Mouse (Mus musculus): ENCODE measurements around the gene Gm20388. TPM values are rescaled to one million over a fixed set of nuclear protein-coding genes. Genes with fewer than 3 reads are reported as not detected.
A peak's percentile ranks its signal among the peaks of the same experiment; 100 is the strongest.

Gm20388 gene
- polyA plus RNA-seq, 1 experiment from 2014 or later, result not detected

DNA sequence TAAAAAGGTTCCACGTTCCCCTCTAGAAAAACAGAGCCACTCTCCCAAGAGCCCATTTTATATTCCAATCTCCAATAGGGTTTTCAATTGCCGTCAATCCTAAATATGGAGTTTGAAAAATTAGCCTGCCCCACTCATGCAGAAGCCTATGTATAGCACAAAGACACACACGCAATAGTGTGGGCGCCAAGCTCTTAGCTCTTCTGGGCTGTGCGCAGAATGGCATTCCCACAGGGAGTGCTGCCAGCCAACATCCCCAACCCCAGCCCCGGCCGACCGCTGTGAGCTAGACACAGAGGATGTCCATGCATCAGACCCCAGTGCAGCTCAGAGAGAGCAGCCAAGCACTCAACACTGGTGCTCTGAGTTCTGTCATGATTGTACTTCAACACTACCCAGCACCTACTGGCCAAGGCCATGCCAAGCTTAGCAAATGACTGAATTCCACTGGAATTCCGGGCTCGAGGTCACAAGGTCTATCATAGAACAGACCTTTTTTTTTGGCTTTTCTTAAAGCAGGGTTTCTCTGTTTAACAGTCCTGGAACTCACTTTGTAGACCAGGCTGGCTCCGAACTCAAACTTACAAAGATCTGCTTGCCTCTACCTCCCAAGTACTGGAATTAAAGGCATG is 1899.0 kb downstream of the Gm20388 start:
- peaks cover 59% of the 10 kb centered on the region for H3K36me3 ChIP-seq (replicated peaks; ENCODE audit: control insufficient read depth, insufficient read depth)

DNA sequence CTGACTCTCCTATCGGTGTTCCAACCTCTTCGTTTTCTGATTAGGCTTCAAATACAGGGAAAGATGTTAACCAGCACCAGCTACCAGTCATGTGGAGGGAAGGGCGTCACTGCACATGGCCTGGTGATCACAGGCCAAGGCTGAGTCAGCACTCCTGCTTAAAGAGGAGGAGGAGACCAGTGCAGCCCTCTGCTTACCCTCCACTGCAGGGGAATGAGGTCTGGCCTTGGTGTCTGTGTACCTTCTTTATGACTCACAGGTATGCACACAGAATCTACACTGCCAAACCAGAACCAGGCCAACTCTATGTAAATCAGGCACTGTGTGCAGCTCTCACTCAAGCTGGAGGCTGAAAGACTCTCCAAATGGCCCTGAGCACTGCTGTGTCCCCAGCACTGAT is 1900.9 kb downstream of the Gm20388 start:
- Histone ChIP-seq H3K4me2 (replicated peaks) (no peak overlapping the region), H3K4me3 (replicated peaks; ENCODE audit: low read length) (no peak overlapping the region), H3K9ac (no peak overlapping the region), H3K27ac (no peak overlapping the region), H3K36me3 (replicated peaks; ENCODE audit: control insufficient read depth, insufficient read depth) (peaks cover 54% of the 10 kb centered on the region), H3K4me1 (replicated peaks; ENCODE audit: control insufficient read depth, insufficient read depth, low read length) (no peaks in the 10 kb centered on the region), H3K9me3 (ENCODE audit: control insufficient read depth, low read length) (no peaks in the 10 kb centered on the region), H3K27me3 (ENCODE audit: control insufficient read depth, insufficient read depth, low read length) (no peaks in the 10 kb centered on the region)
- DNase-seq (ENCODE audit: low spot score), result no peak
- WGBS, result 97% methylated on average over 3 of the region's 3 CpGs
- no peak for ATAC-seq (ENCODE audit: low FRiP score)

More for the DNA sequence above, 1899.0 kb downstream of the Gm20388 start:
- no peak overlapping the region for H3K9ac ChIP-seq
- H3K4me1 ChIP-seq (replicated peaks; ENCODE audit: control insufficient read depth, insufficient read depth, low read length), result no peaks in the 10 kb centered on the region
- H3K9me3 ChIP-seq (ENCODE audit: control insufficient read depth, low read length), result no peaks in the 10 kb centered on the region
- H3K4me3 ChIP-seq (replicated peaks; ENCODE audit: low read length), result no peak overlapping the region
- DNase-seq (ENCODE audit: low spot score) (no peak), ATAC-seq (ENCODE audit: low FRiP score) (no peak)
- H3K27me3 ChIP-seq (ENCODE audit: control insufficient read depth, insufficient read depth, low read length), result no peaks in the 10 kb centered on the region
- H3K27ac ChIP-seq, result no peak overlapping the region
- no peak overlapping the region for H3K4me2 ChIP-seq (replicated peaks)
- WGBS, result 94% methylated on average over 11 of the region's 11 CpGs

DNA sequence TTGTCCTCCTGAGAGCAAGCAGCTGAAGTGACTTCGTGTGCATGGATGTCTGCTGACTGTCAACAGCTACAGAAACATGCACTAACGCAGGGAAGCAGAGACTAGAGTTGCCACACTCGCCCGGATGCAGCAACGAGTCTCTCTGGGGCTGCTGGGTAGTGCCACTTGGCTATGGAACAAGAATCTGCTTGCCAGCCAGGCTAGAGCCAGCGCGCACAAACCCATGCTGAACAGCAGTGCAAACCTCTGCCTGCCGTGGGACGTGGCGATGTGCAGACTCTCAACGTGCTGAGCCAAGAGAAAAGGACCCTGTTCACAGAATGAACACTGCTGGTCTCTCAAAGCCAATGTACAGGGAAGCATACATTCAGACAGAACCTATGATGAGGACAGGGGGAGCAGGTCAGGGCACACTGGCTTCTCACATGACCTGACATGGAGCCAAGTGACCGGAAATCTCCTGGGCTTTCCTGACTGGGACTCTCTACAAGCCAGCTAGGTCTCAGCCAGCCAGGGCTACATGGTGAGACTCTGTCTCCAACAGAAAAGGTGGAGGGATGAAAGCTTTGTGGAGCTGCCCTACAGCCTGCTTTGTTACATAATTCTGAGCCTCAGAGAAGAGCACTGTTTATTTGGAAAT is 1901.4 kb downstream of the Gm20388 start:
- no peak overlapping the region for H3K9ac ChIP-seq
- H3K27me3 ChIP-seq (ENCODE audit: control insufficient read depth, insufficient read depth, low read length), result no peaks in the 10 kb centered on the region
- no peaks in the 10 kb centered on the region for H3K4me1 ChIP-seq (replicated peaks; ENCODE audit: control insufficient read depth, insufficient read depth, low read length)
- H3K36me3 ChIP-seq (replicated peaks; ENCODE audit: control insufficient read depth, insufficient read depth), result peaks cover 54% of the 10 kb centered on the region
- H3K4me3 ChIP-seq (replicated peaks; ENCODE audit: low read length), result no peak overlapping the region
- H3K27ac ChIP-seq, result no peak overlapping the region
- H3K9me3 ChIP-seq (ENCODE audit: control insufficient read depth, low read length), result no peaks in the 10 kb centered on the region
- DNase-seq (ENCODE audit: low spot score), result no peak
- H3K4me2 ChIP-seq (replicated peaks), result no peak overlapping the region
- WGBS, result 94% methylated on average over 12 of the region's 12 CpGs
- ATAC-seq (ENCODE audit: low FRiP score), result no peak

DNA sequence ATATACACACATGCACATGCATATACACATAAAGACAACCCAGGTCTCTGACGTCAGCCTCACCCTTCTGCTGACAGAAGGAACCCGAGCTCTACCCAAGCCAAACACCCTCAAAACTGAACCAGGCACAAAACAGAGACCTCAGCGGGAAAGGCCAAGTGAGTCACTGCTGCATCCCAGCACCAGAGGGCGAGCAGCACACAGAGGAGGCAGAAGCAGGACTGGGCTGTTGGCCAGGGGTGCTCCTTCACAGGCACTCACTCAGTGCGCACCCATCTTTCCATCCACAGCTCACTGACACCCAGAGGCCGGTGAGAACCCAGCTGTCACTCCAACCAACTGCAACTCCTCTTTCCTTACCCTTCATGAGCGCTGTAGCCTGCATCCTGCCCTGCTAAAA is 1907.6 kb downstream of the Gm20388 start:
- no peaks in the 10 kb centered on the region for H3K9me3 ChIP-seq (ENCODE audit: control insufficient read depth, low read length)
- H3K27ac ChIP-seq, result no peak overlapping the region
- H3K36me3 ChIP-seq (replicated peaks; ENCODE audit: control insufficient read depth, insufficient read depth), result peaks cover 57% of the 10 kb centered on the region
- no peak overlapping the region for H3K4me3 ChIP-seq (replicated peaks; ENCODE audit: low read length)
- no peaks in the 10 kb centered on the region for H3K27me3 ChIP-seq (ENCODE audit: control insufficient read depth, insufficient read depth, low read length)
- no peak overlapping the region for H3K9ac ChIP-seq
- H3K4me1 ChIP-seq (replicated peaks; ENCODE audit: control insufficient read depth, insufficient read depth, low read length), result no peaks in the 10 kb centered on the region
- WGBS, result 84% methylated on average over 7 of the region's 7 CpGs
- DNase-seq (ENCODE audit: low spot score), result no peak
- no peak for ATAC-seq (ENCODE audit: low FRiP score)
- H3K4me2 ChIP-seq (replicated peaks), result no peak overlapping the region

DNA sequence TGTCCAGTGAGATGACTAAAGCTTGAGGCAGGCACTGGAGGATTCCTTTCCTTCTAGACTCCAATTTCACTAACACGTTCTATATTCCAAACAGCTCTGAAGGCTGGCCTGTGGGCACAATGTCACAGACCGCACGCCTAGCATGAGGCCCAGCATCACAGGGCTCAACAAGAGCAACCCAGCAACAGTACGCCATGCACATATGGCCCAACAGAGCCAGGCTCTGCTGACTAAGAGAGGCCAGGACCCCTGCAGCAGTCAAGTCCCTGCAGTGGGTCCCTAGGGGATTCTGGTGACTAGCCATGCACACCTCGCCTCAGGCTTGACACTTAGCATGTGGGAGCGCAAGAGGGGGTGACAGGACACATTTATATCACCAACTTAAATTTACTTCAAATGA is 1910.2 kb downstream of the Gm20388 start:
- Histone ChIP-seq H3K27ac (no peak overlapping the region), H3K4me1 (replicated peaks; ENCODE audit: control insufficient read depth, insufficient read depth, low read length) (no peaks in the 10 kb centered on the region), H3K9ac (no peak overlapping the region), H3K9me3 (ENCODE audit: control insufficient read depth, low read length) (no peaks in the 10 kb centered on the region), H3K4me2 (replicated peaks) (no peak overlapping the region), H3K4me3 (replicated peaks; ENCODE audit: low read length) (no peak overlapping the region), H3K27me3 (ENCODE audit: control insufficient read depth, insufficient read depth, low read length) (no peaks in the 10 kb centered on the region), H3K36me3 (replicated peaks; ENCODE audit: control insufficient read depth, insufficient read depth) (peaks cover 38% of the 10 kb centered on the region)
- no peak for DNase-seq (ENCODE audit: low spot score)
- ATAC-seq (ENCODE audit: low FRiP score), result no peak
- WGBS, result 90% methylated on average over 6 of the region's 6 CpGs

DNA sequence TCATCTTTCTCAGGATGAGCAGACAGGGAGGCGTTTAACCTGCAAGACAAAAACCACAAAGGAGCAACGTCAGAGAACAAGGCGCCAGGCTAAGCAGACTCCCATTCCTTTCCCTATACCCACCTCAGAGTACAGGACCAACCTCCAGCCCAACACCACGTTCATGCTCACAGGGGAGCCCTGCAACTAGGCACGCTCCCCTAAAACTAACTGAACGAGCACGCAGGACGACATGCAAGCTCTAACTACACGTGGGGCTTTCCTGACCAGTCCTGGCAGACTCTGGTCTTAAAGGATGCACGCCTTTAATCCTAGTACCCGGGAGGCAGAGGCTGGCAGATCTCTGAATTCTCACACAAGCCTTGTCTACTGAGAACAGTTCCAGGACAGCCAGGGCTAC is 1910.7 kb downstream of the Gm20388 start:
- H3K4me1 ChIP-seq (replicated peaks; ENCODE audit: control insufficient read depth, insufficient read depth, low read length), result no peaks in the 10 kb centered on the region
- ATAC-seq (ENCODE audit: low FRiP score) (no peak), DNase-seq (ENCODE audit: low spot score) (no peak)
- no peak overlapping the region for H3K9ac ChIP-seq
- 90% methylated on average over 11 of the region's 11 CpGs for WGBS
- H3K9me3 ChIP-seq (ENCODE audit: control insufficient read depth, low read length), result no peaks in the 10 kb centered on the region
- H3K27ac ChIP-seq, result no peak overlapping the region
- no peak overlapping the region for H3K4me3 ChIP-seq (replicated peaks; ENCODE audit: low read length)
- H3K4me2 ChIP-seq (replicated peaks), result no peak overlapping the region
- H3K27me3 ChIP-seq (ENCODE audit: control insufficient read depth, insufficient read depth, low read length), result no peaks in the 10 kb centered on the region
- H3K36me3 ChIP-seq (replicated peaks; ENCODE audit: control insufficient read depth, insufficient read depth), result peaks cover 33% of the 10 kb centered on the region

DNA sequence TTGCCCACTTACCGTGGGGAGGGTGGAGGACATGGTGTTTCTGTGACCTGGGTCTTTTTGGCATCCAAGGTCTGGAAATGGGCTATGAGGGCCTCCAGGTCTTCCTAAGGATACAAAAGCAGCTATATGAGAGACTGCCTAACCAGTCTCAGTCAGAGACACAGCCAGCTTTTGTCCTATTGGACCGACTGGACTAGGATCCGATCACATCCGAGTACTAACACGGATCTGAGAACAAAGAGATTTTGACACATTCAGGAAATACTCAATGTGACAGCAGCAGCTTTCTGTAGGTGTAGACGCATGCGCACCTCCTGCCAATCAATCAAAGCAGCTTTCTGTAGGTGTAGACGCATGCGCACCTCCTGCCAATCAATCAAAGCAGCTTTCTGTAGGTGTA is 1911.1 kb downstream of the Gm20388 start:
- H3K4me2 ChIP-seq (replicated peaks), result no peak overlapping the region
- H3K9ac ChIP-seq, result no peak overlapping the region
- no peaks in the 10 kb centered on the region for H3K9me3 ChIP-seq (ENCODE audit: control insufficient read depth, low read length)
- H3K4me1 ChIP-seq (replicated peaks; ENCODE audit: control insufficient read depth, insufficient read depth, low read length), result no peaks in the 10 kb centered on the region
- peaks cover 31% of the 10 kb centered on the region for H3K36me3 ChIP-seq (replicated peaks; ENCODE audit: control insufficient read depth, insufficient read depth)
- H3K27ac ChIP-seq, result no peak overlapping the region
- no peak overlapping the region for H3K4me3 ChIP-seq (replicated peaks; ENCODE audit: low read length)
- 91% methylated on average over 9 of the region's 9 CpGs for WGBS
- no peaks in the 10 kb centered on the region for H3K27me3 ChIP-seq (ENCODE audit: control insufficient read depth, insufficient read depth, low read length)
- no peak for DNase-seq (ENCODE audit: low spot score)
- ATAC-seq (ENCODE audit: low FRiP score), result no peak

DNA sequence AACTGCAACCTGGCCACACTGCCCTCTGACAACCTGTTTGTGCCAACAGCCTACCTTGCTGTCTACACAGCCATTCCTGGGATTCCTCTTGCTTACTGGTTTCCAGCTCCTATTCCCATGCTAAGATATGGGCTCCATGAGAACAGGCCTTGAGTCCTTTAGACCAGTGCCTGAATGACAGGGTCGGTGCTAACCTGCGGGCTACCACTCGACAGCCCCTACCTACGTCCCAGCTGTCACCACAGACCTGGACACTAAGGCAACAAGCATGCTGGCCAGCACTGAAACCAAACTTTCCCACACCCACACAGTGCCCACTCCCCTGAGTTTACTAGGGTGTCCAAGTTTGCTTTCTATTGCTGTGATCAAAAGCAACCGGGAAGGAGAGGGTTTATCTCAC is 1917.1 kb downstream of the Gm20388 start:
- WGBS, result 94% methylated on average over 5 of the region's 5 CpGs
- peak overlapping the region; percentile 88 for H3K4me2 ChIP-seq (replicated peaks)

DNA sequence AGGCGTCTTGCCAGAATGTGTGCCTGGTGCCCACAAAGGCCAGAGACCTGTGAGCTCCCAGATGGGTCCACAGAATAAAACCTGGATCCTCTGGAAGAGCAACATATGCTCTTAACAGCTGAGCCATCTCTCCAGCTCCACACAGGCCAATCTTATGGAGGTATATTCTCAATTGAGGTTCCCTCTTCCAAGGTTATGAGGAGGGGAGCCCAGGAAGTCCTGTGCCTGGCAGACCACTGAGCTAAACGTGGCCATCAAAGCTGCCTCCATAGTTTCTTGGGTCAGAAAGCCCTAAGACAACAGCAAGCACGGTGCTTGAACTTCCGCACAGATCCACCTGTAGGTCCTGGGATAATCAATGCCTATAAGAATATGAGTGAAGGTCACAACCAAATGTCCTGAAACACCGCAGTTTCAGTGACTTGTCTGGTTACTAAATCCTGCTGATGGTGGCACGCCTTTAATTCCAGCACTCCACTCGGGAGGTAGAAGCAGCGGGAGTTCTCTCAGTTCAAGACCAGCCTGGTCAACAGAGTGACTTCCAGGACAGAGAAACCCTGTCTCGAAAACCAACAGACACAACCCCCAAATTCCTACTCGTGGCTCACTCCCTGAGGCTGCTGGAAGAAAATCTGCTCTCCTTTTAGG is 1917.9 kb downstream of the Gm20388 start:
- H3K4me3 ChIP-seq (replicated peaks; ENCODE audit: low read length), result peak overlapping the region; percentile 94
- peaks cover 12% of the 10 kb centered on the region for H3K4me1 ChIP-seq (replicated peaks; ENCODE audit: control insufficient read depth, insufficient read depth, low read length)
- ATAC-seq (ENCODE audit: low FRiP score) (no peak), DNase-seq (ENCODE audit: low spot score) (no peak)
- H3K36me3 ChIP-seq (replicated peaks; ENCODE audit: control insufficient read depth, insufficient read depth), result no peaks in the 10 kb centered on the region
- H3K4me2 ChIP-seq (replicated peaks), result peak overlapping the region; percentile 88
- 39% methylated on average over 10 of the region's 10 CpGs for WGBS
- H3K9me3 ChIP-seq (ENCODE audit: control insufficient read depth, low read length), result no peaks in the 10 kb centered on the region
- peak overlapping the region; percentile 90 for H3K9ac ChIP-seq
- H3K27ac ChIP-seq, result no peak overlapping the region
- H3K27me3 ChIP-seq (ENCODE audit: control insufficient read depth, insufficient read depth, low read length), result no peaks in the 10 kb centered on the region

More for the DNA sequence above, 1917.1 kb downstream of the Gm20388 start:
- no peak overlapping the region for H3K27ac ChIP-seq
- H3K4me3 ChIP-seq (replicated peaks; ENCODE audit: low read length), result no peak overlapping the region
- no peaks in the 10 kb centered on the region for H3K36me3 ChIP-seq (replicated peaks; ENCODE audit: control insufficient read depth, insufficient read depth)
- H3K9ac ChIP-seq, result no peak overlapping the region
- DNase-seq (ENCODE audit: low spot score) (no peak), ATAC-seq (ENCODE audit: low FRiP score) (no peak)
- H3K9me3 ChIP-seq (ENCODE audit: control insufficient read depth, low read length), result no peaks in the 10 kb centered on the region
- H3K27me3 ChIP-seq (ENCODE audit: control insufficient read depth, insufficient read depth, low read length), result no peaks in the 10 kb centered on the region
- H3K4me1 ChIP-seq (replicated peaks; ENCODE audit: control insufficient read depth, insufficient read depth, low read length), result peaks cover 12% of the 10 kb centered on the region
